Mouse (Mus musculus): ENCODE results near the gene Anks3.

The Anks3 gene

GRCm38 (mm10) chr16:4969055-4969843 is 5.2 kb upstream of the Anks3 start:
- intact Hi-C loops (cut with DNase I), result loop anchor here (5.0 kb wide), 1 partner anchor 48 kb away; no protein-coding TSS in a partner anchor

- intact Hi-C loops (cut with DNase I), result loop anchor here (5.0 kb wide), 1 partner anchor 49 kb away; no protein-coding TSS in a partner anchor
Observed at GRCm38 (mm10) chr16:4968426-4968825, 4.4 kb upstream of the Anks3 start.

GRCm38 (mm10) chr16:4965392-4966129 is 1.6 kb upstream of the Anks3 start:
- intact Hi-C loops (cut with DNase I), result loop anchor here (5.0 kb wide), 1 partner anchor 52 kb away; no protein-coding TSS in a partner anchor

- intact Hi-C loops (cut with DNase I), result loop anchor here (5.0 kb wide), 1 partner anchor 52 kb away; no protein-coding TSS in a partner anchor
Observed at GRCm38 (mm10) chr16:4964731-4965391, 856 bp upstream of the Anks3 start.

- intact Hi-C loops (cut with DNase I), result no loop called here
Observed at GRCm38 (mm10) chr16:4963346-4963745, 659 bp downstream of the Anks3 start.

- intact Hi-C loops (cut with DNase I), result no loop called here
Observed at GRCm38 (mm10) chr16:4960260-4960659, 3.7 kb downstream of the Anks3 start.

- intact Hi-C loops (cut with DNase I), result no loop called here
Observed at GRCm38 (mm10) chr16:4957446-4957845, 6.6 kb downstream of the Anks3 start.

GRCm38 (mm10) chr16:4956609-4957008 is 7.4 kb downstream of the Anks3 start:
- intact Hi-C loops (cut with DNase I), result no loop called here

GRCm38 (mm10) chr16:4947378-4947777 is 16.6 kb downstream of the Anks3 start:
- intact Hi-C loops (cut with DNase I), result no loop called here

GRCm38 (mm10) chr16:4946155-4946554 is 17.9 kb downstream of the Anks3 start:
- intact Hi-C loops (cut with DNase I), result no loop called here

GRCm38 (mm10) chr16:4945415-4945814 is 18.6 kb downstream of the Anks3 start:
- intact Hi-C loops (cut with DNase I), result no loop called here

GRCm38 (mm10) chr16:4943431-4943830 is 20.6 kb downstream of the Anks3 start:
- intact Hi-C loops (cut with DNase I), result no loop called here

- intact Hi-C loops (cut with DNase I), result no loop called here
Observed at GRCm38 (mm10) chr16:4942868-4943267, 21.1 kb downstream of the Anks3 start.

- intact Hi-C loops (cut with DNase I), result no loop called here
Observed at GRCm38 (mm10) chr16:4941016-4941415, 23.0 kb downstream of the Anks3 start.

GRCm38 (mm10) chr16:4940311-4940850 is 23.6 kb downstream of the Anks3 start:
- intact Hi-C loops (cut with DNase I), result no loop called here

- intact Hi-C loops (cut with DNase I), result no loop called here
Observed at GRCm38 (mm10) chr16:4939412-4939811, 24.6 kb downstream of the Anks3 start.

- intact Hi-C loops (cut with DNase I), result no loop called here
Observed at GRCm38 (mm10) chr16:4938989-4939388, 25.0 kb downstream of the Anks3 start.

GRCm38 (mm10) chr16:4938461-4938860 is 25.5 kb downstream of the Anks3 start, which contains the start of gene Nudt16l1:
TSS of gene Nudt16l1 (plus strand) at chr16:4938761.
- intact Hi-C loops (cut with DNase I), result no loop called here

- intact Hi-C loops (cut with DNase I), result no loop called here
Observed at GRCm38 (mm10) chr16:4937351-4938190, 26.4 kb downstream of the Anks3 start.

GRCm38 (mm10) chr16:4935931-4936703 is 27.9 kb downstream of the Anks3 start:
- intact Hi-C loops (cut with DNase I), result no loop called here

Measured in adrenal gland (tissue).